Comparison of ENCODE assay signal across 14 mouse cellular contexts in genomic region chrX:38364621-38365020, GRCm38 (mm10). TPM values are rescaled to one million over a fixed set of nuclear protein-coding genes. Genes with fewer than 3 reads are reported as not detected.
DNase-seq lines count a peak whose midpoint lies in the region; TF ChIP-seq lines count a peak whose summit lies in the region.
"Not testable (repeated sequence)": the region's sequence is repeated elsewhere in the genome, so short reads cannot be mapped to it uniquely, and the experiment has no call there.
"Had no signal": no experiment of that assay in that cellular context is flagged by ENCODE, and none has a peak within 500 bp of the region (broad histone marks: within the 10 kb centered on the region; RNA-seq: fewer than 3 reads in every experiment).

No protein-coding gene starts in this region.

- H3K79me3 ChIP-seq in C2C12 (ENCODE audit: low read depth): not testable (repeated sequence)

- not testable (repeated sequence) for H3K4me3 ChIP-seq in C2C12 (ENCODE audit: insufficient read depth, poor library complexity, severe bottlenecking); bone marrow macrophage, adult 2 months (ENCODE audit: insufficient read depth, low read length)

- intact Hi-C loops in heart, postnatal 10 days (cut with DNase I): not testable (repeated sequence)

- not testable (repeated sequence) for H3K27me3 ChIP-seq in C2C12 (ENCODE audit: control insufficient read depth, insufficient read depth, insufficient read length)

- not testable (repeated sequence) for H3K79me2 ChIP-seq in C2C12 (ENCODE audit: control insufficient read depth, insufficient read depth)

- not testable (repeated sequence) for H3ac ChIP-seq in C2C12 (ENCODE audit: control insufficient read depth, insufficient read length, low read depth)

- H3K27ac ChIP-seq in bone marrow macrophage, adult 2 months (ENCODE audit: insufficient read depth, low read depth, low read length): peak overlapping the region; percentile 50; the same call in 1 of the 2 replicates

- TF ChIP-seq POLR2A in bone marrow macrophage, adult 2 months (IDR thresholded peaks at IDR 0.05; ENCODE audit: borderline replicate concordance, low read depth, low read length): not testable (repeated sequence)

- peak; percentile 1 for DNase-seq in NIH3T3 (ENCODE audit: low read depth)
- DNase-seq in heart, postnatal 10 days: peak; percentile 6 to 14
- DNase-seq in layer of hippocampus, adult 9-10 months (ENCODE audit: low spot score): peak; percentile 10
- peak; percentile 1 for DNase-seq in lung, postnatal 10 days

- not testable (repeated sequence) for H3K4me1 ChIP-seq in bone marrow macrophage, adult 2 months (ENCODE audit: control insufficient read depth, insufficient read depth, low read length)

- not testable (repeated sequence) for TF ChIP-seq CTCF in C2C12 (IDR thresholded peaks at IDR 0.05; ENCODE audit: control insufficient read depth, insufficient read depth, insufficient read length); bone marrow macrophage, adult 2 months (IDR thresholded peaks at IDR 0.05; ENCODE audit: low read depth, low read length)

- not testable (repeated sequence) for H3K36me3 ChIP-seq in C2C12 (ENCODE audit: control insufficient read depth, insufficient read depth)

TF ChIP-seq in C2C12, 6 proteins besides CTCF, POLR2A, EP300 and RAD21:
- TF ChIP-seq CEBPB (IDR thresholded peaks at IDR 0.05; ENCODE audit: low read depth): peak; percentile 1

RNA-seq across cellular contexts. Expression of gene Atp1b4, which starts 48.6 kb away (rescaled TPM):
- polyA plus RNA-seq in C2C12 (2012; fragmentation: generic; extraction: Trizol): 0.01 TPM
- polyA plus RNA-seq in bone marrow macrophage, adult 2 months (2012; ENCODE audit: insufficient read depth, insufficient read length, missing spikeins): not detected in 2 replicates
- total RNA-seq in heart, postnatal 10 days (2021): under 1 TPM in 1 of 2 experiments, not detected in 1; 0.07 TPM
- total RNA-seq: adrenal gland, adult 8-10 months; adrenal gland, postnatal 36 days; heart, postnatal 25 days had no signal
- polyA plus RNA-seq: cortical plate, adult 2 months; forebrain, embryonic 11.5 days; heart, embryonic 11.5 days; hindbrain, embryonic 10.5 days; hindbrain, embryonic 14.5 days had no signal
